Comparison of ENCODE assay signal across 13 mouse cellular contexts in the genomic region with DNA sequence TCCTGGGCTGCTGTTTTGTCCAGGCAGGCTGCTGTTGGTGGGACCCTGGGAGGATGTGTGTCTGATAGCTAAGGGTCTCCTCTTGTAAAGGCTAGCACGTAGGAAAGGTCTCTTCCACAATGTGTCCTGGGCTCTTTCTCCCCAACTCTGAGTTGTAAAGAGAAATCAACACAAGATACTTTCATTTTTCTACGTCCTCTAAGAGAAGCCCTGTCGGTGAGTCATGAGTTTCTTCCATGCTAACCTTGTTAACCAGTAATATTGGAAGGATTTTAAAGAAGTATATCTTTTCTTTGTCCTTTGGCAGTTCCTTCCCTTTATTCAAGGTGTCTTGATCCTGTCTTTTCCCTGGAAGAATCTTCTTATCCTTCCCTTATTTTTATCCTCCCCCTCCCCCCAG. TPM values are rescaled to one million over a fixed set of nuclear protein-coding genes. Genes with fewer than 3 reads are reported as not detected.
A peak's percentile ranks its signal among the peaks of the same experiment; 100 is the strongest.
DNase-seq lines count a peak whose midpoint lies in the region; ATAC-seq and TF ChIP-seq lines count a peak whose summit lies in the region.
"Had no signal": no experiment of that assay in that cellular context is flagged by ENCODE, and none has a peak within 500 bp of the region (broad histone marks: within the 10 kb centered on the region; RNA-seq: fewer than 3 reads in every experiment).

No protein-coding gene starts in this region.

- no peak for DNase-seq in forebrain, embryonic 10.5 days (ENCODE audit: extremely low spot score, low spot score)
- DNase-seq in kidney, postnatal 0 days (ENCODE audit: low spot score), result no peak
- no peak for DNase-seq in kidney, postnatal 4 days
- no peak for DNase-seq in left cerebral cortex, postnatal 36 days (ENCODE audit: low spot score in 2 of 2)
- no peak for DNase-seq in right cerebral cortex, postnatal 36 days (ENCODE audit: low spot score in 2 of 2)
- DNase-seq: adrenal gland, postnatal 10 days; cerebellum, adult 11 months; kidney, adult 2 months had no signal

- intact Hi-C loops in left cerebral cortex, postnatal 36 days (cut with DNase I), result no loop called here

- H3K4me1 ChIP-seq in forebrain, embryonic 10.5 days, result peaks cover 62% of the 10 kb centered on the region
- H3K4me1 ChIP-seq in forebrain, embryonic 12.5 days, result peaks cover 33% of the 10 kb centered on the region; the same call in 1 of the 2 replicates
- H3K4me1 ChIP-seq in kidney, postnatal 0 days (replicated peaks; ENCODE audit: insufficient read depth, low read length), result peaks cover 37% of the 10 kb centered on the region; the same call in 1 of the 2 replicates
- H3K4me1 ChIP-seq in embryonic facial prominence, embryonic 13.5 days, result peaks cover 49% of the 10 kb centered on the region
- peaks cover 6% of the 10 kb centered on the region; the same call in 1 of the 2 replicates for H3K4me1 ChIP-seq in neural tube, embryonic 14.5 days (ENCODE audit: control insufficient read depth, insufficient read depth, low read length)

- no peak overlapping the region for H3K9ac ChIP-seq in forebrain, embryonic 12.5 days
- H3K9ac ChIP-seq in kidney, postnatal 0 days (ENCODE audit: low read depth, low read length), result no peak overlapping the region
- 0 out of 2 replicates have a peak overlapping the region, but pooled peaks have one; percentile 32 for H3K9ac ChIP-seq in embryonic facial prominence, embryonic 13.5 days
- no peak overlapping the region for H3K9ac ChIP-seq in neural tube, embryonic 14.5 days (replicated peaks; ENCODE audit: low read depth, low read length)
- H3K9ac ChIP-seq: forebrain, embryonic 15.5 days; neural tube, embryonic 12.5 days had no signal

- H3K4me3 ChIP-seq in forebrain, embryonic 10.5 days, result no peak overlapping the region
- no peak overlapping the region for H3K4me3 ChIP-seq in forebrain, embryonic 12.5 days (replicated peaks)
- no peak overlapping the region for H3K4me3 ChIP-seq in kidney, postnatal 0 days (replicated peaks; ENCODE audit: low read depth, low read length)
- no peak overlapping the region for H3K4me3 ChIP-seq in embryonic facial prominence, embryonic 13.5 days
- H3K4me3 ChIP-seq in neural tube, embryonic 14.5 days (ENCODE audit: low read depth, low read length), result no peak overlapping the region
- H3K4me3 ChIP-seq: forebrain, embryonic 15.5 days; neural tube, embryonic 12.5 days had no signal

- ATAC-seq in forebrain, embryonic 12.5 days (ENCODE audit: low FRiP score), result no peak
- no peak for ATAC-seq in kidney, postnatal 0 days (replicated peaks; ENCODE audit: low FRiP score, low read depth)
- no peak for ATAC-seq in embryonic facial prominence, embryonic 13.5 days (ENCODE audit: insufficient number of reproducible peaks, insufficient read depth, low FRiP score, low TSS enrichment, low read depth)
- ATAC-seq in neural tube, embryonic 14.5 days (ENCODE audit: low read depth), result no peak
- ATAC-seq: forebrain, embryonic 15.5 days had no signal

- H3K27me3 ChIP-seq in forebrain, embryonic 10.5 days (ENCODE audit: poor library complexity, severe bottlenecking), result no peaks in the 10 kb centered on the region
- no peaks in the 10 kb centered on the region for H3K27me3 ChIP-seq in forebrain, embryonic 12.5 days
- no peaks in the 10 kb centered on the region for H3K27me3 ChIP-seq in kidney, postnatal 0 days (ENCODE audit: insufficient read depth, low read length)
- H3K27me3 ChIP-seq in embryonic facial prominence, embryonic 13.5 days, result no peaks in the 10 kb centered on the region
- no peaks in the 10 kb centered on the region for H3K27me3 ChIP-seq in neural tube, embryonic 14.5 days (ENCODE audit: control insufficient read depth, insufficient read depth, low read length)
- H3K27me3 ChIP-seq: forebrain, embryonic 15.5 days; neural tube, embryonic 12.5 days had no signal

- no peaks in the 10 kb centered on the region for H3K9me3 ChIP-seq in forebrain, embryonic 10.5 days
- H3K9me3 ChIP-seq in forebrain, embryonic 12.5 days, result no peaks in the 10 kb centered on the region
- no peaks in the 10 kb centered on the region for H3K9me3 ChIP-seq in kidney, postnatal 0 days (replicated peaks; ENCODE audit: low read length)
- no peaks in the 10 kb centered on the region for H3K9me3 ChIP-seq in embryonic facial prominence, embryonic 13.5 days
- H3K9me3 ChIP-seq in neural tube, embryonic 14.5 days (ENCODE audit: control insufficient read depth, low read length), result no peaks in the 10 kb centered on the region
- H3K9me3 ChIP-seq: forebrain, embryonic 15.5 days; neural tube, embryonic 12.5 days had no signal

- peaks cover 36% of the 10 kb centered on the region for H3K36me3 ChIP-seq in forebrain, embryonic 10.5 days (replicated peaks)
- peaks cover 24% of the 10 kb centered on the region for H3K36me3 ChIP-seq in forebrain, embryonic 12.5 days (replicated peaks)
- peaks cover 3% of the 10 kb centered on the region; the same call in 1 of the 2 replicates for H3K36me3 ChIP-seq in kidney, postnatal 0 days (ENCODE audit: insufficient read depth, low read length)
- H3K36me3 ChIP-seq in embryonic facial prominence, embryonic 13.5 days, result peaks cover 23% of the 10 kb centered on the region
- peaks cover 4% of the 10 kb centered on the region; the same call in 1 of the 2 replicates for H3K36me3 ChIP-seq in neural tube, embryonic 14.5 days (ENCODE audit: control insufficient read depth, insufficient read depth, low read length)

- H3K4me2 ChIP-seq in forebrain, embryonic 12.5 days, result no peak overlapping the region
- no peak overlapping the region for H3K4me2 ChIP-seq in kidney, postnatal 0 days (ENCODE audit: low read length)
- no peak overlapping the region for H3K4me2 ChIP-seq in embryonic facial prominence, embryonic 13.5 days
- no peak overlapping the region for H3K4me2 ChIP-seq in neural tube, embryonic 14.5 days (ENCODE audit: low read depth, low read length)
- H3K4me2 ChIP-seq: forebrain, embryonic 15.5 days; neural tube, embryonic 12.5 days had no signal

- WGBS in forebrain, embryonic 10.5 days, result 55% methylated on average over 3 of the region's 3 CpGs
- WGBS in forebrain, embryonic 12.5 days, result 64% methylated on average over 3 of the region's 3 CpGs
- WGBS in kidney, postnatal 0 days, result 61% methylated on average over 3 of the region's 3 CpGs
- WGBS in embryonic facial prominence, embryonic 13.5 days, result 63% methylated on average over 3 of the region's 3 CpGs
- 49% methylated on average over 3 of the region's 3 CpGs for WGBS in neural tube, embryonic 14.5 days

- H3K27ac ChIP-seq in forebrain, embryonic 10.5 days, result peak overlapping the region; percentile 30; the same call in 1 of the 2 replicates
- no peak overlapping the region for H3K27ac ChIP-seq in forebrain, embryonic 12.5 days
- 0 out of 2 replicates have a peak overlapping the region, but pooled peaks have one; percentile 36 for H3K27ac ChIP-seq in kidney, postnatal 0 days
- peak overlapping the region; percentile 55 for H3K27ac ChIP-seq in embryonic facial prominence, embryonic 13.5 days
- peak overlapping the region; percentile 29; the same call in 1 of the 2 replicates for H3K27ac ChIP-seq in neural tube, embryonic 14.5 days (ENCODE audit: low read depth, low read length)
- H3K27ac ChIP-seq: forebrain, embryonic 15.5 days; neural tube, embryonic 12.5 days had no signal

- no peak for TF ChIP-seq CTCF in kidney, postnatal 0 days (IDR thresholded peaks at IDR 0.05; ENCODE audit: low read depth)

RNA-seq across cellular contexts. Expression of a gene that starts 9.6 kb away (rescaled TPM):
- polyA plus RNA-seq in forebrain, embryonic 10.5 days (2016; fragmentation: Nextera tagmentation; extraction: Ambion mirVana), result 43.8 and 44.7 TPM in 2 replicates
- 45.3 and 45.9 TPM in 2 replicates for polyA plus RNA-seq in forebrain, embryonic 12.5 days (2016; fragmentation: Nextera tagmentation; extraction: Ambion mirVana)
- polyA plus RNA-seq in kidney, postnatal 0 days (2015; fragmentation: Nextera tagmentation; extraction: Ambion mirVana), result 29.6 and 32.0 TPM in 2 replicates
- 37.4 and 39.5 TPM in 2 replicates for polyA plus RNA-seq in embryonic facial prominence, embryonic 13.5 days (2015; fragmentation: Nextera tagmentation; extraction: Ambion mirVana)
- polyA plus RNA-seq in neural tube, embryonic 14.5 days (2014; fragmentation: Nextera tagmentation; extraction: Ambion mirVana), result 49.9 and 52.6 TPM in 2 replicates
- 10 to 100 TPM; 82.8 to 86.3 TPM for total RNA-seq in left cerebral cortex, postnatal 36 days (2021)

RNA-seq across cellular contexts. Expression of a gene that starts 25.8 kb away (rescaled TPM):
- 13.6 and 14.7 TPM in 2 replicates for polyA plus RNA-seq in forebrain, embryonic 10.5 days (2016; fragmentation: Nextera tagmentation; extraction: Ambion mirVana)
- polyA plus RNA-seq in forebrain, embryonic 12.5 days (2016; fragmentation: Nextera tagmentation; extraction: Ambion mirVana), result 13.5 and 14.7 TPM in 2 replicates
- 11.7 and 14.4 TPM in 2 replicates for polyA plus RNA-seq in kidney, postnatal 0 days (2015; fragmentation: Nextera tagmentation; extraction: Ambion mirVana)
- polyA plus RNA-seq in embryonic facial prominence, embryonic 13.5 days (2015; fragmentation: Nextera tagmentation; extraction: Ambion mirVana), result 12.7 and 15.0 TPM in 2 replicates
- 2.2 and 5.1 TPM in 2 replicates for polyA plus RNA-seq in neural tube, embryonic 14.5 days (2014; fragmentation: Nextera tagmentation; extraction: Ambion mirVana)
- total RNA-seq in left cerebral cortex, postnatal 36 days (2021), result 1 to 10 TPM; 2.8 to 5.0 TPM
